Mouse (Mus musculus) myocyte (in vitro differentiated cells): ENCODE results near the gene Pla2g2d.

Source experiments
- CEBPB ChIP-seq: IDR thresholded peaks from 2 replicates; pipeline ENCODE4 v1.6.1; 2011; ENCODE audit warnings: mild to moderate bottlenecking, moderate library complexity; ENCODE audit not compliant: poor library complexity, insufficient read depth, severe bottlenecking
- E2F4 ChIP-seq: IDR thresholded peaks from one replicate; pipeline ENCODE4 v1.6.1; 2011; ENCODE audit warnings: mild to moderate bottlenecking, control low read depth, moderate library complexity; ENCODE audit not compliant: insufficient read depth
- MAX ChIP-seq: IDR thresholded peaks from one replicate; pipeline ENCODE4 v1.6.1; 2011; ENCODE audit warnings: low read depth, mild to moderate bottlenecking, control low read depth
- MYOD1 ChIP-seq, 3 experiments: IDR thresholded peaks; one replicate each; pipeline ENCODE4 v1.6.1; 2011; ENCODE audit warnings: control low read depth in 2 of 3, low read depth in 2 of 3, mild to moderate bottlenecking in 2 of 3, moderate library complexity in 1 of 3; ENCODE audit not compliant: insufficient read length in 2 of 3, control insufficient read depth in 1 of 3
- POLR2A ChIP-seq: IDR thresholded peaks from one replicate; pipeline ENCODE4 v1.6.1; 2011; ENCODE audit warnings: low read depth, mild to moderate bottlenecking, control low read depth, moderate library complexity; ENCODE audit not compliant: insufficient read length
- SRF ChIP-seq: IDR thresholded peaks from one replicate; pipeline ENCODE4 v1.6.1; 2011; ENCODE audit warnings: low read depth; ENCODE audit not compliant: control insufficient read depth, insufficient read length
- USF1 ChIP-seq: IDR thresholded peaks from one replicate; pipeline ENCODE4 v1.6.1; 2011; ENCODE audit warnings: low read depth, mild to moderate bottlenecking, control low read depth, moderate library complexity

DNA sequence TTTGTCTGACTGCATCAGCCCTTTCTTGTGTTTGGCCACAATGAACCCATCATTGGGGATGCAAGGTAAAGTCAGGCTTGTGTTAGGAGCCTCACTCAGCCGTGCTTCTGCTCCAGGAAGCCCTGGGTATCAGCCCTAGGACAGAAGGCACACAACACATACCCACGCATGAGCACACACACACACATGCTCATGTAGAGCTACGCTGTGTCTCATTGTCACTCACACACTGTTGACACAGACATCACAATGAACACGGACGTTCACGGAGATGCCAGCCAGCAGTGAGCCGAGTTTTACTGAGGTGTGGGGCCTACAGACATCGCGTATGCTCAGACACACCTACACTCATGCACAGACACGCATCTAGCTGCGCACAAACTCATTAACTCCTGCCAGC lies 19.6 kb upstream of the Pla2g2d start:
- TF ChIP-seq POLR2A: no peak
- TF ChIP-seq MAX: no peak
- TF ChIP-seq MYOD1 (IDR thresholded peaks at IDR 0.05; ENCODE audit: control insufficient read depth in 1 of 3, insufficient read length in 2 of 3, low read depth in 2 of 3): no peak
- TF ChIP-seq CEBPB: no peak
- TF ChIP-seq E2F4: no peak
- no peak for TF ChIP-seq USF1
- TF ChIP-seq SRF: no peak
